Mouse (Mus musculus): ENCODE results near the gene Mbd5. TPM values are rescaled to one million over a fixed set of nuclear protein-coding genes. Genes with fewer than 3 reads are reported as not detected.

Mbd5 gene
- polyA plus RNA-seq, 2 experiments = 14.3 to 30.9 TPM

GRCm38 (mm10) chr2:48947761-48948160, 1.5 kb upstream of the Mbd5 start:
- no peak for DNase-seq (ENCODE audit: low spot score)
- TF ChIP-seq POLR2A (IDR thresholded peaks at IDR 0.05; ENCODE audit: borderline replicate concordance, extremely low read depth, insufficient read depth, insufficient read length) = no peak
- Histone ChIP-seq H3K9ac (ENCODE audit: low read depth, low read length, severe bottlenecking) (peak overlapping the region; percentile 96; the same call in 1 of the 2 replicates), H3K4me1 (ENCODE audit: control insufficient read depth, insufficient read depth, low read length) (peaks cover 8% of the 10 kb centered on the region), H3K4me3 (replicated peaks; ENCODE audit: low read length) (peak overlapping the region; percentile 94), H3K27me3 (ENCODE audit: control insufficient read depth, insufficient read depth, low read length) (no peaks in the 10 kb centered on the region), H3K36me3 (ENCODE audit: control insufficient read depth, insufficient read depth, low read length) (no peaks in the 10 kb centered on the region), H3K27ac (replicated peaks; ENCODE audit: low read depth, low read length) (no peak overlapping the region), H3K9me3 (ENCODE audit: control insufficient read depth, low read length) (no peaks in the 10 kb centered on the region), H3K4me2 (replicated peaks; ENCODE audit: low read depth, low read length, severe bottlenecking) (peak overlapping the region; percentile 77)
- WGBS = 52% methylated on average over 3 of the region's 3 CpGs
- no peak for ATAC-seq (ENCODE audit: low FRiP score, low read depth)

- ATAC-seq (ENCODE audit: low FRiP score, low read depth) (peak; percentile 44), DNase-seq (ENCODE audit: low spot score) (no peak)
- H3K36me3 ChIP-seq (ENCODE audit: control insufficient read depth, insufficient read depth, low read length) = no peaks in the 10 kb centered on the region
- peak overlapping the region; percentile 96 for H3K9ac ChIP-seq (ENCODE audit: low read depth, low read length, severe bottlenecking)
- 2% methylated on average over 9 of the region's 9 CpGs for WGBS
- peaks cover 8% of the 10 kb centered on the region for H3K4me1 ChIP-seq (ENCODE audit: control insufficient read depth, insufficient read depth, low read length)
- H3K27me3 ChIP-seq (ENCODE audit: control insufficient read depth, insufficient read depth, low read length) = no peaks in the 10 kb centered on the region
- no peak for TF ChIP-seq POLR2A (IDR thresholded peaks at IDR 0.05; ENCODE audit: borderline replicate concordance, extremely low read depth, insufficient read depth, insufficient read length)
- H3K4me2 ChIP-seq (replicated peaks; ENCODE audit: low read depth, low read length, severe bottlenecking) = peak overlapping the region; percentile 67
- peak overlapping the region; percentile 94 for H3K4me3 ChIP-seq (replicated peaks; ENCODE audit: low read length)
- H3K9me3 ChIP-seq (ENCODE audit: control insufficient read depth, low read length) = no peaks in the 10 kb centered on the region
- H3K27ac ChIP-seq (replicated peaks; ENCODE audit: low read depth, low read length) = peak overlapping the region; percentile 95
These were observed 489 bp downstream of the Mbd5 start for GRCm38 (mm10) chr2:48949743-48950251.

GRCm38 (mm10) chr2:48950252-48950315, 776 bp downstream of the Mbd5 start, which contains the start of gene Orc4:
Gene Orc4 (minus strand): TSS chr2:48950277.
- H3K4me1 ChIP-seq (ENCODE audit: control insufficient read depth, insufficient read depth, low read length) = peaks cover 8% of the 10 kb centered on the region
- peak within 1 kb of the TSS; percentile 94 for H3K4me3 ChIP-seq (replicated peaks; ENCODE audit: low read length)
- H3K36me3 ChIP-seq (ENCODE audit: control insufficient read depth, insufficient read depth, low read length) = no peaks in the 10 kb centered on the region
- peak within 1 kb of the TSS; percentile 96 for H3K9ac ChIP-seq (ENCODE audit: low read depth, low read length, severe bottlenecking)
- H3K27ac ChIP-seq (replicated peaks; ENCODE audit: low read depth, low read length) = peak within 1 kb of the TSS; percentile 95
- ATAC-seq (ENCODE audit: low FRiP score, low read depth) (no peak), DNase-seq (ENCODE audit: low spot score) (no peak)
- peak within 1 kb of the TSS; percentile 67 for H3K4me2 ChIP-seq (replicated peaks; ENCODE audit: low read depth, low read length, severe bottlenecking)
- no peak for TF ChIP-seq POLR2A (IDR thresholded peaks at IDR 0.05; ENCODE audit: borderline replicate concordance, extremely low read depth, insufficient read depth, insufficient read length)
- H3K9me3 ChIP-seq (ENCODE audit: control insufficient read depth, low read length) = no peaks in the 10 kb centered on the region
- 0% methylated on average over 2 of the region's 2 CpGs for WGBS
- no peaks in the 10 kb centered on the region for H3K27me3 ChIP-seq (ENCODE audit: control insufficient read depth, insufficient read depth, low read length)

- Histone ChIP-seq H3K27ac (replicated peaks; ENCODE audit: low read depth, low read length) (peak overlapping the region; percentile 95), H3K9ac (ENCODE audit: low read depth, low read length, severe bottlenecking) (peak overlapping the region; percentile 96), H3K4me1 (ENCODE audit: control insufficient read depth, insufficient read depth, low read length) (peaks cover 8% of the 10 kb centered on the region), H3K9me3 (ENCODE audit: control insufficient read depth, low read length) (no peaks in the 10 kb centered on the region), H3K27me3 (ENCODE audit: control insufficient read depth, insufficient read depth, low read length) (no peaks in the 10 kb centered on the region), H3K36me3 (ENCODE audit: control insufficient read depth, insufficient read depth, low read length) (no peaks in the 10 kb centered on the region), H3K4me3 (replicated peaks; ENCODE audit: low read length) (peak overlapping the region; percentile 94), H3K4me2 (replicated peaks; ENCODE audit: low read depth, low read length, severe bottlenecking) (peak overlapping the region; percentile 67)
- WGBS = 5% methylated on average over 5 of the region's 6 CpGs
- peak; percentile 3 for DNase-seq (ENCODE audit: low spot score)
- ATAC-seq (ENCODE audit: low FRiP score, low read depth) = no peak
- TF ChIP-seq POLR2A (IDR thresholded peaks at IDR 0.05; ENCODE audit: borderline replicate concordance, extremely low read depth, insufficient read depth, insufficient read length) = no peak
These were observed 1.1 kb downstream of the Mbd5 start for GRCm38 (mm10) chr2:48950316-48950880.

GRCm38 (mm10) chr2:48956591-48956990, 7.3 kb downstream of the Mbd5 start:
- H3K27ac ChIP-seq (replicated peaks; ENCODE audit: low read depth, low read length) = no peak overlapping the region
- no peaks in the 10 kb centered on the region for H3K9me3 ChIP-seq (ENCODE audit: control insufficient read depth, low read length)
- no peak overlapping the region for H3K4me2 ChIP-seq (replicated peaks; ENCODE audit: low read depth, low read length, severe bottlenecking)
- H3K9ac ChIP-seq (ENCODE audit: low read depth, low read length, severe bottlenecking) = no peak overlapping the region
- H3K4me3 ChIP-seq (replicated peaks; ENCODE audit: low read length) = no peak overlapping the region
- DNase-seq (ENCODE audit: low spot score) = no peak
- WGBS = 58% methylated on average over 3 of the region's 3 CpGs
- no peak for ATAC-seq (ENCODE audit: low FRiP score, low read depth)
- H3K4me1 ChIP-seq (ENCODE audit: control insufficient read depth, insufficient read depth, low read length) = 0 out of 2 replicates have a peak, but pooled peaks cover 4% of the 10 kb centered on the region
- H3K36me3 ChIP-seq (ENCODE audit: control insufficient read depth, insufficient read depth, low read length) = no peaks in the 10 kb centered on the region
- no peak for TF ChIP-seq POLR2A (IDR thresholded peaks at IDR 0.05; ENCODE audit: borderline replicate concordance, extremely low read depth, insufficient read depth, insufficient read length)
- H3K27me3 ChIP-seq (ENCODE audit: control insufficient read depth, insufficient read depth, low read length) = no peaks in the 10 kb centered on the region

GRCm38 (mm10) chr2:48978920-48979319, 29.6 kb downstream of the Mbd5 start:
- H3K4me3 ChIP-seq (replicated peaks; ENCODE audit: low read length) = no peak overlapping the region
- no peaks in the 10 kb centered on the region for H3K9me3 ChIP-seq (ENCODE audit: control insufficient read depth, low read length)
- no peak overlapping the region for H3K9ac ChIP-seq (ENCODE audit: low read depth, low read length, severe bottlenecking)
- whole genome bisulfite sequencing = 86% methylated on average over 3 of the region's 3 CpGs
- TF ChIP-seq POLR2A (IDR thresholded peaks at IDR 0.05; ENCODE audit: borderline replicate concordance, extremely low read depth, insufficient read depth, insufficient read length) = no peak
- no peaks in the 10 kb centered on the region for H3K27me3 ChIP-seq (ENCODE audit: control insufficient read depth, insufficient read depth, low read length)
- DNase-seq (ENCODE audit: low spot score) = no peak
- no peaks in the 10 kb centered on the region for H3K4me1 ChIP-seq (ENCODE audit: control insufficient read depth, insufficient read depth, low read length)
- no peak overlapping the region for H3K27ac ChIP-seq (replicated peaks; ENCODE audit: low read depth, low read length)
- no peak for ATAC-seq (ENCODE audit: low FRiP score, low read depth)
- H3K36me3 ChIP-seq (ENCODE audit: control insufficient read depth, insufficient read depth, low read length) = 0 out of 2 replicates have a peak, but pooled peaks cover 3% of the 10 kb centered on the region
- H3K4me2 ChIP-seq (replicated peaks; ENCODE audit: low read depth, low read length, severe bottlenecking) = no peak overlapping the region

Measured in limb, embryonic 14.5 days (tissue).